ENCODE assay signal across 21 mouse cellular contexts in the genomic region with DNA sequence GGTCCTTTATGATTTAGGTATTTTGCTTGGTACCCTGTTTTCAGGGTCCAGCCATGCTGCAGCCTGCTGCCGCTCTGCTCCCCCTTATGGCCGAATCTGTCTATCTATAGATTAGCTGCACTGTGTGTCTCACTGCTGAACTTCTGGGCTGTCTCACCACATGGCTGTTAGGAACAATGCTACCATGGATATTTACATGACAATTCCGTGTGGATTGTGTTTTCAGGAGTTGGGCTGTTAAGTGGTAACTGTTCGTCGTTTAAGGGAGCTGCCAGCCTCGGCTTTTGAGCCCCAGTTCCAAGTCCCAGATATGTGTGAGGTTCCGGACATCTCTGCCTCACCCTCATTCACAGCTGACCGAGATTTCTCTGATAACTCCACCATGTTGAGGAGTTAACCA.
DNase-seq lines count a peak whose midpoint lies in the region; ATAC-seq lines count a peak whose summit lies in the region.
"Had no signal": no experiment of that assay in that cellular context is flagged by ENCODE, and none has a peak within 500 bp of the region (broad histone marks: within the 10 kb centered on the region; RNA-seq: fewer than 3 reads in every experiment).

No protein-coding gene starts in this region.

- peaks cover 16% of the 10 kb centered on the region for H3K4me1 ChIP-seq in hindbrain, embryonic 13.5 days (replicated peaks)
- H3K4me1 ChIP-seq in hindbrain, embryonic 14.5 days (replicated peaks; ENCODE audit: control insufficient read depth, insufficient read depth, low read length) = no peaks in the 10 kb centered on the region; the same call in 1 of the 2 replicates
- no peaks in the 10 kb centered on the region for H3K4me1 ChIP-seq in midbrain, embryonic 11.5 days (ENCODE audit: control insufficient read depth, insufficient read depth, low read length)
- H3K4me1 ChIP-seq in midbrain, embryonic 14.5 days (ENCODE audit: control insufficient read depth, insufficient read depth, low read length) = peaks cover 7% of the 10 kb centered on the region; the same call in 1 of the 2 replicates
- peaks cover 14% of the 10 kb centered on the region for H3K4me1 ChIP-seq in limb, embryonic 10.5 days
- H3K4me1 ChIP-seq: forebrain, embryonic 13.5 days had no signal

- no peaks in the 10 kb centered on the region for H3K9me3 ChIP-seq in hindbrain, embryonic 13.5 days
- no peaks in the 10 kb centered on the region for H3K9me3 ChIP-seq in hindbrain, embryonic 14.5 days (ENCODE audit: control insufficient read depth, low read length)
- no peaks in the 10 kb centered on the region for H3K9me3 ChIP-seq in midbrain, embryonic 11.5 days (ENCODE audit: control insufficient read depth, low read length)
- H3K9me3 ChIP-seq in midbrain, embryonic 14.5 days (ENCODE audit: control insufficient read depth, low read length) = no peaks in the 10 kb centered on the region
- H3K9me3 ChIP-seq in limb, embryonic 10.5 days (replicated peaks) = no peaks in the 10 kb centered on the region
- H3K9me3 ChIP-seq: embryonic facial prominence, embryonic 10.5 days; forebrain, embryonic 13.5 days; heart, embryonic 13.5 days; hindbrain, embryonic 12.5 days had no signal

- no peak for ATAC-seq in hindbrain, embryonic 13.5 days (ENCODE audit: low FRiP score)
- ATAC-seq in hindbrain, embryonic 14.5 days (ENCODE audit: low FRiP score) = no peak
- ATAC-seq in midbrain, embryonic 11.5 days (ENCODE audit: low FRiP score) = 0 out of 2 replicates have a peak, but pooled peaks have one; percentile 47
- ATAC-seq in midbrain, embryonic 14.5 days (ENCODE audit: low FRiP score, low TSS enrichment) = no peak
- ATAC-seq: CD4-positive, CD25-positive, alpha-beta regulatory T cell, adult 4 months had no signal

- H3K4me2 ChIP-seq in hindbrain, embryonic 13.5 days = no peak overlapping the region
- no peak overlapping the region for H3K4me2 ChIP-seq in hindbrain, embryonic 14.5 days (replicated peaks)
- H3K4me2 ChIP-seq in midbrain, embryonic 11.5 days = no peak overlapping the region
- H3K4me2 ChIP-seq in midbrain, embryonic 14.5 days (ENCODE audit: low read length) = no peak overlapping the region
- H3K4me2 ChIP-seq: forebrain, embryonic 13.5 days; heart, embryonic 13.5 days; hindbrain, embryonic 12.5 days had no signal

- H3K27me3 ChIP-seq in hindbrain, embryonic 13.5 days = no peaks in the 10 kb centered on the region
- H3K27me3 ChIP-seq in hindbrain, embryonic 14.5 days (ENCODE audit: control insufficient read depth, insufficient read depth, low read length) = no peaks in the 10 kb centered on the region
- no peaks in the 10 kb centered on the region for H3K27me3 ChIP-seq in midbrain, embryonic 11.5 days (ENCODE audit: control insufficient read depth, insufficient read depth, low read length)
- H3K27me3 ChIP-seq in midbrain, embryonic 14.5 days (ENCODE audit: control insufficient read depth, insufficient read depth, low read length) = no peaks in the 10 kb centered on the region
- no peaks in the 10 kb centered on the region for H3K27me3 ChIP-seq in limb, embryonic 10.5 days (ENCODE audit: low read depth, poor library complexity, severe bottlenecking)
- H3K27me3 ChIP-seq: forebrain, embryonic 13.5 days; heart, embryonic 13.5 days; hindbrain, embryonic 12.5 days had no signal

- WGBS in hindbrain, embryonic 13.5 days = 61% methylated on average over 8 of the region's 8 CpGs
- 59% methylated on average over 8 of the region's 8 CpGs for WGBS in hindbrain, embryonic 14.5 days
- 74% methylated on average over 8 of the region's 8 CpGs for WGBS in midbrain, embryonic 11.5 days
- WGBS in midbrain, embryonic 14.5 days = 58% methylated on average over 8 of the region's 8 CpGs
- WGBS in limb, embryonic 10.5 days = 68% methylated on average over 8 of the region's 8 CpGs

- no peak overlapping the region for H3K9ac ChIP-seq in hindbrain, embryonic 13.5 days
- no peak overlapping the region for H3K9ac ChIP-seq in hindbrain, embryonic 14.5 days
- H3K9ac ChIP-seq in midbrain, embryonic 11.5 days (ENCODE audit: low read length) = no peak overlapping the region
- no peak overlapping the region for H3K9ac ChIP-seq in midbrain, embryonic 14.5 days (replicated peaks; ENCODE audit: low read length)
- H3K9ac ChIP-seq: forebrain, embryonic 13.5 days; forebrain, postnatal 0 days; heart, embryonic 13.5 days; hindbrain, embryonic 12.5 days had no signal

- H3K36me3 ChIP-seq in hindbrain, embryonic 13.5 days = no peaks in the 10 kb centered on the region
- H3K36me3 ChIP-seq in hindbrain, embryonic 14.5 days (replicated peaks; ENCODE audit: control insufficient read depth, insufficient read depth) = no peaks in the 10 kb centered on the region
- no peaks in the 10 kb centered on the region for H3K36me3 ChIP-seq in midbrain, embryonic 11.5 days (ENCODE audit: control insufficient read depth, insufficient read depth, low read length)
- no peaks in the 10 kb centered on the region for H3K36me3 ChIP-seq in midbrain, embryonic 14.5 days (ENCODE audit: control insufficient read depth, insufficient read depth, low read length)
- H3K36me3 ChIP-seq in limb, embryonic 10.5 days = no peaks in the 10 kb centered on the region
- H3K36me3 ChIP-seq: embryonic facial prominence, embryonic 10.5 days; heart, embryonic 13.5 days; hindbrain, embryonic 12.5 days had no signal

- no peak overlapping the region for H3K4me3 ChIP-seq in hindbrain, embryonic 13.5 days
- no peak overlapping the region for H3K4me3 ChIP-seq in hindbrain, embryonic 14.5 days (replicated peaks; ENCODE audit: low read length)
- no peak overlapping the region for H3K4me3 ChIP-seq in midbrain, embryonic 11.5 days (ENCODE audit: low read depth, low read length)
- no peak overlapping the region for H3K4me3 ChIP-seq in midbrain, embryonic 14.5 days (replicated peaks; ENCODE audit: low read depth, low read length)
- H3K4me3 ChIP-seq in limb, embryonic 10.5 days = no peak overlapping the region
- H3K4me3 ChIP-seq: embryonic facial prominence, embryonic 10.5 days; forebrain, embryonic 13.5 days; heart, embryonic 13.5 days; hindbrain, embryonic 12.5 days had no signal

- H3K27ac ChIP-seq in hindbrain, embryonic 13.5 days = 0 out of 2 replicates have a peak overlapping the region, but pooled peaks have one; percentile 1
- H3K27ac ChIP-seq in hindbrain, embryonic 14.5 days = no peak overlapping the region
- H3K27ac ChIP-seq in midbrain, embryonic 11.5 days (ENCODE audit: low read depth, low read length) = no peak overlapping the region
- H3K27ac ChIP-seq in midbrain, embryonic 14.5 days (replicated peaks; ENCODE audit: low read depth, low read length) = no peak overlapping the region
- peak overlapping the region; percentile 37 for H3K27ac ChIP-seq in limb, embryonic 10.5 days
- H3K27ac ChIP-seq: embryonic facial prominence, embryonic 10.5 days; forebrain, embryonic 13.5 days; heart, embryonic 13.5 days; hindbrain, embryonic 12.5 days had no signal

- DNase-seq in hindbrain, embryonic 14.5 days (ENCODE audit: low spot score) = no peak
- DNase-seq in midbrain, embryonic 11.5 days (ENCODE audit: low spot score, missing footprints) = no peak
- no peak for DNase-seq in midbrain, embryonic 14.5 days
- peak; percentile 40 for DNase-seq in ES-CJ7 (ENCODE audit: low read depth, low spot score)
- DNase-seq in limb, embryonic 10.5 days (ENCODE audit: low spot score) = no peak
- no peak for DNase-seq in kidney, postnatal 4 days
- DNase-seq in Muller cell, postnatal 12 days (ENCODE audit: inconsistent ontology term) = no peak
- DNase-seq: adrenal gland, postnatal 25 days; B cell, adult 2 months; cerebellum, adult 18-20 months; cerebellum, adult 9-11 months; cerebellum, postnatal 36 days; forebrain, postnatal 0 days; gastrocnemius, postnatal 14 days; heart, postnatal 36 days had no signal

Comparison
In these comparisons a context has a peak if more than half of its experiments do, and no peak if none do; other contexts are left out.
1. H3K27ac ChIP-seq: peak in hindbrain, embryonic 13.5 days (single experiment) and limb, embryonic 10.5 days (single experiment); none in hindbrain, embryonic 14.5 days (single experiment), midbrain, embryonic 11.5 days (single experiment) and midbrain, embryonic 14.5 days (single experiment).